Mouse (Mus musculus) kidney, adult 2 months (tissue): ENCODE data around the gene Mfsd4b4. TPM values are rescaled to one million over a fixed set of nuclear protein-coding genes. Genes with fewer than 3 reads are reported as not detected.

Experiments used
- DNase-seq: peaks from one replicate; pipeline ENCODE4 v3.0.0; 2021
- H3K27ac ChIP-seq: fragments of 200-500 bp; 2 replicates; pipeline ENCODE4 v1.5.1; 2012; ENCODE audit warnings: low read depth, low read length, control low read depth, inconsistent platforms; ENCODE audit not compliant: insufficient read depth
- H3K27me3 ChIP-seq: fragments of 200-500 bp; replicated peaks from 2 replicates; pipeline ENCODE4 v1.6.1; 2012; ENCODE audit warnings: mild to moderate bottlenecking, moderate library complexity, low read length, inconsistent platforms; ENCODE audit not compliant: control insufficient read depth, insufficient read depth
- H3K36me3 ChIP-seq: fragments of 200-500 bp; 2 replicates; pipeline ENCODE4 v1.6.1; 2012; ENCODE audit warnings: mild to moderate bottlenecking, moderate library complexity, low read length, inconsistent platforms; ENCODE audit not compliant: control insufficient read depth, insufficient read depth
- H3K4me1 ChIP-seq: fragments of 200-500 bp; 2 replicates; pipeline ENCODE4 v1.6.1; 2011; ENCODE audit warnings: low read length; ENCODE audit not compliant: control insufficient read depth, insufficient read depth
- H3K4me3 ChIP-seq: fragments of 200-500 bp; 2 replicates; pipeline ENCODE4 v1.5.1; 2011; ENCODE audit warnings: mild to moderate bottlenecking, low read depth, low read length, control low read depth; ENCODE audit not compliant: insufficient read depth
- CTCF ChIP-seq: fragments of 200-500 bp; conservative IDR thresholded peaks from 2 replicates; pipeline ENCODE4 v1.5.1; 2011; ENCODE audit warnings: low read depth, mild to moderate bottlenecking, control low read depth, low read length, moderate library complexity, mixed read lengths; ENCODE audit not compliant: insufficient read depth, insufficient read length
- POLR2A ChIP-seq: fragments of 200-500 bp; IDR thresholded peaks from one replicate; pipeline ENCODE4 v1.6.1; 2011; ENCODE audit warnings: low read depth, low read length, control low read depth
- WGBS: fragments of 180-500 bp; shearing (Covaris S2); methylation state at CpG from one replicate; pipeline ENCODE4 v1.1.7; 2018; 5-methylcytosine and 5-hydroxymethylcytosine counted together
- polyA plus RNA-seq: library from polyadenylated mRNA; depleted of rRNA; stranded (reverse); fragments of >200 nt; gene quantifications from 2 replicates; pipeline ENCODE4 v1.2.3, GENCODE M21; 2012; rRNA removed

Gene Mfsd4b4
- polyA plus RNA-seq, 1 experiment: 3.4 TPM

DNA sequence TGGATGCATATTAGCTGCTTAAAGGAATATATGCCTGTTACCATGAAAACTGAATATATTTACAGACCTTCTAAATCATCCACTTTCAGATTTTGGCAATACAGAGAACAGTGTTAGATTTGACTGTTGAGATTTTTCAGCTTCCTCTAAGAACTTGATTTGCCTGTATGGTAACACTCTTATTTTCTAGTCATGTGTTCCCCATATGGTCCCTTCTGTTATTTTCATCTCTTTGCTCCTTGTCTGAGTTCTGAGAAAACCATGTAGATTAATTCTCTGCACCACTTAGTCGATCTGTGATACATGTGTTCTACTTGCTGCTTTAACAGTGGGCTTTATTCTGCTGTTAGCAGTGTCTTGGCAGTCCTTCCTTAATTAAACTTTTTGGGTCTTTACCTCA, 56.4 kb downstream of the Mfsd4b4 start:
- peaks cover 4% of the 10 kb centered on the region for H3K36me3 ChIP-seq
- TF ChIP-seq CTCF: no peak
- TF ChIP-seq POLR2A: no peak

More for the DNA sequence above, 56.4 kb downstream of the Mfsd4b4 start:
- no peak overlapping the region for H3K27ac ChIP-seq
- no peaks in the 10 kb centered on the region for H3K4me1 ChIP-seq
- H3K27me3 ChIP-seq: no peaks in the 10 kb centered on the region
- H3K4me3 ChIP-seq: no peak overlapping the region
- DNase-seq: no peak
- 88% methylated on average over 1 of the region's 1 CpGs for WGBS

Other genes starting within 250 kb of the Mfsd4b4 start
- 8.7 and 11.8 TPM in 2 replicates for gene Rev3l, start 167.1 kb downstream of the Mfsd4b4 start, polyA plus RNA-seq
- gene Mfsd4b2, start 27.7 kb upstream of the Mfsd4b4 start, polyA plus RNA-seq: 0.38 and 0.53 TPM in 2 replicates
- gene Mfsd4b3, start 60.9 kb upstream of the Mfsd4b4 start, polyA plus RNA-seq: 15.8 and 17.4 TPM in 2 replicates
- gene Mfsd4b5, start 87.4 kb upstream of the Mfsd4b4 start, polyA plus RNA-seq: 223 and 249 TPM in 2 replicates
- gene Mfsd4b1, start 126.0 kb upstream of the Mfsd4b4 start, polyA plus RNA-seq: 81.5 and 102 TPM in 2 replicates
- gene Slc16a10, start 243.0 kb upstream of the Mfsd4b4 start, polyA plus RNA-seq: 56.8 and 57.2 TPM in 2 replicates